ENCODE assay signal across 8 mouse cellular contexts in the genomic region with DNA sequence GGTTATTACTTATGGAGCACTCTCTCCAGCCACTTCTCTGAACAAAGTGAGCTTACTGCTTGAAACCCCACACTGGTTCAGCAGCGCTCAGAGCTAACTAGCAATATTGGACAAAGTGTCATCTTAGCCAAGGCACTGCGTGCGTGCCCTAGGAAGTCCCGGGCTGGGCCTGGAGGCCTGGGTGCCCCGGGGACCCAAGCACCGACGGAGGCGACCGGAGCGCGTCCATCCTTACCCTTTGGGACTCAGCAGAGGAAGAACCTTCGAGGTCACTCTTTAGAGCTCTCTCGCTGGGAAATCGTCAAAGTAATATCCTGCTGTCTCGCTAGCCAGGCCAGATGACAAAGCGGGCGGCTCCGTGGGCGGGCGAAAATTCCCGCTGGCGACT. TPM values are rescaled to one million over a fixed set of nuclear protein-coding genes. Genes with fewer than 3 reads are reported as not detected.
DNase-seq lines count a peak whose midpoint lies in the region; ATAC-seq and TF ChIP-seq lines count a peak whose summit lies in the region.

No protein-coding gene starts in this region.

- H3K36me3 ChIP-seq in kidney, embryonic 14.5 days (ENCODE audit: control insufficient read depth, insufficient read depth, low read length) = peaks cover 14% of the 10 kb centered on the region
- H3K36me3 ChIP-seq in forebrain, embryonic 10.5 days (replicated peaks) = peaks cover 18% of the 10 kb centered on the region
- peaks cover 17% of the 10 kb centered on the region for H3K36me3 ChIP-seq in limb, embryonic 15.5 days
- H3K36me3 ChIP-seq in stomach, postnatal 0 days (ENCODE audit: control insufficient read depth, insufficient read depth, low read length) = no peaks in the 10 kb centered on the region

- peak overlapping the region; percentile 68 for H3K4me3 ChIP-seq in kidney, embryonic 14.5 days (ENCODE audit: low read length)
- peak overlapping the region; percentile 68 for H3K4me3 ChIP-seq in forebrain, embryonic 10.5 days
- peak overlapping the region; percentile 64 for H3K4me3 ChIP-seq in limb, embryonic 15.5 days
- H3K4me3 ChIP-seq in stomach, postnatal 0 days (ENCODE audit: low read depth, low read length) = peak overlapping the region; percentile 65

- TF ChIP-seq CTCF in stomach, postnatal 0 days (IDR thresholded peaks at IDR 0.05; ENCODE audit: low read depth) = no peak

- H3K27ac ChIP-seq in kidney, embryonic 14.5 days (ENCODE audit: low read depth, low read length) = peak overlapping the region; percentile 88
- H3K27ac ChIP-seq in forebrain, embryonic 10.5 days = peak overlapping the region; percentile 91
- H3K27ac ChIP-seq in limb, embryonic 15.5 days = peak overlapping the region; percentile 92
- peak overlapping the region; percentile 94 for H3K27ac ChIP-seq in stomach, postnatal 0 days (replicated peaks)

- no peak for DNase-seq in kidney, postnatal 25 days
- DNase-seq in MEL-GATA-1-ER (ENCODE audit: extremely low read depth, low read depth) = peak; percentile 41
- DNase-seq in forebrain, embryonic 10.5 days (ENCODE audit: extremely low spot score, low spot score) = no peak
- no peak for DNase-seq in stomach, postnatal 0 days (ENCODE audit: low spot score)
- no peak for DNase-seq in Muller cell, postnatal 12 days (ENCODE audit: inconsistent ontology term)
- no peak for DNase-seq in adrenal gland, postnatal 10 days

- H3K9ac ChIP-seq in kidney, embryonic 14.5 days (ENCODE audit: low read depth, low read length) = peak overlapping the region; percentile 80
- peak overlapping the region; percentile 62 for H3K9ac ChIP-seq in limb, embryonic 15.5 days
- H3K9ac ChIP-seq in stomach, postnatal 0 days (ENCODE audit: low read length) = peak overlapping the region; percentile 86

- H3K27me3 ChIP-seq in kidney, embryonic 14.5 days (ENCODE audit: control insufficient read depth, insufficient read depth, low read length) = no peaks in the 10 kb centered on the region
- no peaks in the 10 kb centered on the region for H3K27me3 ChIP-seq in forebrain, embryonic 10.5 days (ENCODE audit: poor library complexity, severe bottlenecking)
- no peaks in the 10 kb centered on the region for H3K27me3 ChIP-seq in limb, embryonic 15.5 days
- no peaks in the 10 kb centered on the region for H3K27me3 ChIP-seq in stomach, postnatal 0 days (ENCODE audit: control insufficient read depth, insufficient read depth, low read length)

- peaks cover 2% of the 10 kb centered on the region; the same call in 1 of the 2 replicates for H3K9me3 ChIP-seq in kidney, embryonic 14.5 days (ENCODE audit: control insufficient read depth, low read length)
- 0 out of 2 replicates have a peak, but pooled peaks cover 5% of the 10 kb centered on the region for H3K9me3 ChIP-seq in forebrain, embryonic 10.5 days
- no peaks in the 10 kb centered on the region for H3K9me3 ChIP-seq in limb, embryonic 15.5 days
- H3K9me3 ChIP-seq in stomach, postnatal 0 days (ENCODE audit: control insufficient read depth, low read length) = no peaks in the 10 kb centered on the region

- H3K4me2 ChIP-seq in kidney, embryonic 14.5 days (replicated peaks; ENCODE audit: low read depth, low read length) = peak overlapping the region; percentile 65
- H3K4me2 ChIP-seq in limb, embryonic 15.5 days = peak overlapping the region; percentile 63
- H3K4me2 ChIP-seq in stomach, postnatal 0 days (replicated peaks; ENCODE audit: low read depth) = peak overlapping the region; percentile 54

- no peaks in the 10 kb centered on the region for H3K4me1 ChIP-seq in kidney, embryonic 14.5 days (ENCODE audit: control insufficient read depth, insufficient read depth, low read length)
- peaks cover 22% of the 10 kb centered on the region for H3K4me1 ChIP-seq in forebrain, embryonic 10.5 days
- peaks cover 14% of the 10 kb centered on the region for H3K4me1 ChIP-seq in limb, embryonic 15.5 days
- 0 out of 2 replicates have a peak, but pooled peaks cover 2% of the 10 kb centered on the region for H3K4me1 ChIP-seq in stomach, postnatal 0 days (replicated peaks; ENCODE audit: control insufficient read depth, insufficient read depth)

- peak; percentile 61 for ATAC-seq in kidney, embryonic 14.5 days (ENCODE audit: low FRiP score, low TSS enrichment)
- peak; percentile 26 for ATAC-seq in limb, embryonic 15.5 days (ENCODE audit: insufficient number of reproducible peaks, low FRiP score, low TSS enrichment, low read depth)
- ATAC-seq in stomach, postnatal 0 days (ENCODE audit: low FRiP score, low TSS enrichment) = peak; percentile 46

- 1% methylated on average over 22 of the region's 22 CpGs for WGBS in kidney, embryonic 14.5 days
- 3% methylated on average over 22 of the region's 22 CpGs for whole genome bisulfite sequencing in forebrain, embryonic 10.5 days
- under 1% methylated on average over 22 of the region's 22 CpGs for WGBS in limb, embryonic 15.5 days
- 0% methylated on average over 22 of the region's 22 CpGs for WGBS in stomach, postnatal 0 days

- TF ChIP-seq EP300 in stomach, postnatal 0 days (optimal IDR thresholded peaks at IDR 0.05) = no peak

RNA-seq across cellular contexts. Expression of gene Eci3, which starts 30.0 kb away (rescaled TPM):
- 1.7 and 3.1 TPM in 2 replicates for polyA plus RNA-seq in kidney, embryonic 14.5 days (2014; fragmentation: Nextera tagmentation; extraction: Ambion mirVana)
- 0.11 TPM in 1 of 2 replicates, not detected in the other for polyA plus RNA-seq in forebrain, embryonic 10.5 days (2016; fragmentation: Nextera tagmentation; extraction: Ambion mirVana)
- polyA plus RNA-seq in limb, embryonic 15.5 days (2015; fragmentation: Nextera tagmentation; extraction: Ambion mirVana) = 0.96 and 1.0 TPM in 2 replicates
- 1.3 and 1.5 TPM in 2 replicates for polyA plus RNA-seq in stomach, postnatal 0 days (2015; fragmentation: Nextera tagmentation; extraction: Ambion mirVana)
- total RNA-seq in adrenal gland, postnatal 10 days (2021) = 1 to 10 TPM; 1.9 to 4.2 TPM

RNA-seq across cellular contexts. Expression of gene Eci2, which starts 33.3 kb away (rescaled TPM):
- polyA plus RNA-seq in kidney, embryonic 14.5 days (2014; fragmentation: Nextera tagmentation; extraction: Ambion mirVana) = 139 and 141 TPM in 2 replicates
- 86.4 and 87.2 TPM in 2 replicates for polyA plus RNA-seq in forebrain, embryonic 10.5 days (2016; fragmentation: Nextera tagmentation; extraction: Ambion mirVana)
- 120 and 133 TPM in 2 replicates for polyA plus RNA-seq in limb, embryonic 15.5 days (2015; fragmentation: Nextera tagmentation; extraction: Ambion mirVana)
- polyA plus RNA-seq in stomach, postnatal 0 days (2015; fragmentation: Nextera tagmentation; extraction: Ambion mirVana) = 161 and 163 TPM in 2 replicates
- total RNA-seq in adrenal gland, postnatal 10 days (2021) = 100 to 1,000 TPM; 254 to 255 TPM
